Mouse (Mus musculus) lung, adult 2 months (tissue): ENCODE data around the gene Lrrc4b. TPM values are rescaled to one million over a fixed set of nuclear protein-coding genes. Genes with fewer than 3 reads are reported as not detected.

Source experiments
- DNase-seq: peaks from one replicate; pipeline ENCODE4 v3.0.0; 2022
- H3K4me1 ChIP-seq: fragments of 200-500 bp; 2 replicates; pipeline ENCODE4 v1.6.1; 2011; ENCODE audit warnings: low read length; ENCODE audit not compliant: control insufficient read depth, insufficient read depth
- H3K4me3 ChIP-seq: fragments of 200-500 bp; replicated peaks from 2 replicates; pipeline ENCODE3; 2011; ENCODE audit warnings: low read depth, mild to moderate bottlenecking, control low read depth, low read length; ENCODE audit errors: extremely low read depth
- CTCF ChIP-seq: fragments of 200-500 bp; IDR thresholded peaks from 2 replicates; pipeline ENCODE4 v1.5.1; 2011; ENCODE audit warnings: mild to moderate bottlenecking, low read length, control low read depth; ENCODE audit not compliant: insufficient read depth
- POLR2A ChIP-seq: fragments of 200-500 bp; IDR thresholded peaks from 2 replicates; pipeline ENCODE4 v1.6.1; 2011; ENCODE audit warnings: low read depth, mild to moderate bottlenecking, control low read depth, low read length, borderline replicate concordance; ENCODE audit errors: extremely low read depth
- WGBS: fragments of 180-500 bp; shearing (Covaris S2); methylation state at CpG from one replicate; pipeline ENCODE4 v1.1.7; 2018; 5-methylcytosine and 5-hydroxymethylcytosine counted together
- polyA plus RNA-seq: library from polyadenylated mRNA; depleted of rRNA; stranded (reverse); fragments of >200 nt; gene quantifications from 2 replicates; pipeline ENCODE4 v1.2.3, GENCODE M21; 2012

The Lrrc4b gene
- polyA plus RNA-seq, 1 experiment: 4.9 TPM

- no peaks in the 10 kb centered on the region for H3K4me1 ChIP-seq
- TF ChIP-seq POLR2A (no peak), CTCF (no peak)
- WGBS: 17% methylated on average over 29 of the region's 29 CpGs
- no peak overlapping the region for H3K4me3 ChIP-seq
- no peak for DNase-seq
These were observed 16.2 kb downstream of the Lrrc4b start for GRCm38 (mm10) chr7:44444886-44445527.

GRCm38 (mm10) chr7:44445528-44445923 lies 16.7 kb downstream of the Lrrc4b start:
- TF ChIP-seq POLR2A: no peak
- TF ChIP-seq CTCF: no peak
- H3K4me3 ChIP-seq: no peak overlapping the region
- WGBS: 26% methylated on average over 7 of the region's 7 CpGs
- no peak for DNase-seq
- no peaks in the 10 kb centered on the region for H3K4me1 ChIP-seq

- H3K4me1 ChIP-seq: no peaks in the 10 kb centered on the region
- no peak for DNase-seq
- 40% methylated on average over 12 of the region's 12 CpGs for WGBS
- TF ChIP-seq POLR2A (no peak), CTCF (no peak)
- H3K4me3 ChIP-seq: no peak overlapping the region
These were observed 17.4 kb downstream of the Lrrc4b start for GRCm38 (mm10) chr7:44446070-44446855.

- TF ChIP-seq POLR2A: no peak
- TF ChIP-seq CTCF: no peak
- H3K4me1 ChIP-seq: no peaks in the 10 kb centered on the region
- 2% methylated on average over 3 of the region's 3 CpGs for WGBS
- H3K4me3 ChIP-seq: no peak overlapping the region
- DNase-seq: no peak
These were observed 24.4 kb downstream of the Lrrc4b start for GRCm38 (mm10) chr7:44453256-44453655.

GRCm38 (mm10) chr7:44456302-44456701 lies 27.5 kb downstream of the Lrrc4b start:
- no peak for TF ChIP-seq CTCF
- no peak for TF ChIP-seq POLR2A
- no peak for DNase-seq
- WGBS: 62% methylated on average over 1 of the region's 1 CpGs
- Histone ChIP-seq H3K4me3 (no peak overlapping the region), H3K4me1 (no peaks in the 10 kb centered on the region)

- TF ChIP-seq POLR2A: no peak
- no peak for TF ChIP-seq CTCF
- H3K4me1 ChIP-seq: no peaks in the 10 kb centered on the region
- no peak overlapping the region for H3K4me3 ChIP-seq
- no peak for DNase-seq
- 67% methylated on average over 6 of the region's 6 CpGs for WGBS
These were observed 31.2 kb downstream of the Lrrc4b start for GRCm38 (mm10) chr7:44460067-44460466.

- Histone ChIP-seq H3K4me1 (no peaks in the 10 kb centered on the region), H3K4me3 (no peak overlapping the region)
- TF ChIP-seq CTCF: no peak
- no peak for TF ChIP-seq POLR2A
- no peak for DNase-seq
- 72% methylated on average over 31 of the region's 31 CpGs for WGBS
These were observed 32.1 kb downstream of the Lrrc4b start for GRCm38 (mm10) chr7:44460767-44461502.

- TF ChIP-seq CTCF (no peak), POLR2A (no peak)
- DNase-seq: no peak
- Histone ChIP-seq H3K4me3 (no peak overlapping the region), H3K4me1 (no peaks in the 10 kb centered on the region)
- 54% methylated on average over 57 of the region's 57 CpGs for WGBS
These were observed 32.8 kb downstream of the Lrrc4b start for GRCm38 (mm10) chr7:44461503-44462217.
